Mouse (Mus musculus) embryo, embryonic 9.5 days (tissue): Measurements from ENCODE around the gene Mylk.

Source experiments
- DNase-seq: peaks from one replicate; pipeline ENCODE4 v3.0.0-alpha.2; 2017; ENCODE audit errors: extremely low spot score

Mylk gene

GRCm38 (mm10) chr16:34941915-34942314 lies 196.9 kb downstream of the Mylk start:
- DNase-seq, result no peak

GRCm38 (mm10) chr16:34946301-34946700 lies 201.3 kb downstream of the Mylk start:
- no peak for DNase-seq

DNA sequence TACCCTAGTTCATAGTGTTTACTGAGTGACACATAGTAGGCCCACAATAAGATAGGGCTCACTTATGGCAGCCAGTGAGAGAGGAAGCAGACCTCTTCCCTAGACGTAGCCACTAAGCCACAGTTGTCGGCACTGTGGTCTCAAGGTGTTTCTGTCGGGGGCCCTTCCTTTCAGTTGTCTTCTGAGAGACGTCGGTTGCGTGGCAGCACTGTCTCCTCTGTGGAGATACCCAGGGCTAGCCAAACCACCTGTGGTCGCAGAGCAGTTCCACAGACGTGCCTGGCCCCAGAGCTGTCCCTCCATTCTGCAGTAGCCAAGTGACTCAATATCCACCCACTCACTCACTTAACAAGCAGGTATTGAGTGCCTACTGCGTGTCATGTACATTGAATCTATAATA lies 205.9 kb downstream of the Mylk start:
- DNase-seq, result no peak

DNA sequence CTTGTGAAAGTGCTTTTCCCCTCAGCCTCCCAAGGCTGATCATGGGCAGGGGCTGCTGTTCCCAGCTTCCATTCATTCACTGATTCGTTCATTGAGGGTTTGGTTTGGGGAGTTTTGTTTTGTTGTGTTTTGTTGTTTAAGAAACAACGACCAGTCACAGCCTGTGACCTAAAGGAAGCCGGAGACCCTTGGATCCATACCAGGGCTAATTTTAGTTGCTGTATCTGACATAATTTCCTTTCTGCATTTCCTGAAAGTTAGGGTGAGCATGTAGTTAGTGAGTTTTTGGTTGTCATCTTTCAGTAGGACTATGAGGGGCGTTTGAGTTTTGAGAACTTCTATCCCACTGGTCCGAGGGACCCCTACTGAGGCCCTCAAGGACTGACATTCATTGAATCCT lies 207.2 kb downstream of the Mylk start:
- no peak for DNase-seq

DNA sequence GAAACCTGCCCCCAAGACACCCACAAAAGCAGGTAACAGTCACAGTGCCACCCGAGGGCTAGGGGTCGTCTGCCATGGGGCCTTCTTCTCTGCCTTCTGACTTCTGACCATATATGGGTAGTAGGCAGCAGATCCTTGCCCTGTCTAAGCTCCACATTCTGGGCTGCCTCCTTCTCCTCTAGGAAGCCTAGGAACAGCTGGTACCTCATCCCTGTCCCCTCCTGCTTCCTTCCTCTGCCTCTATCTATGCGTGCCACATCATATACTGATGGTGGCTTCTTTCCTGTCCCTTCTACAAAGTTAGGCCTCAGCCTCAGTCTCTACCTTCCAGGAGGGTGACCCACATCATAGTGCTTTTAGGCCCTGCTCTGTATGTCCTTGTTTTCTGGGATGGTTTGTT lies 207.8 kb downstream of the Mylk start:
- no peak for DNase-seq

DNA sequence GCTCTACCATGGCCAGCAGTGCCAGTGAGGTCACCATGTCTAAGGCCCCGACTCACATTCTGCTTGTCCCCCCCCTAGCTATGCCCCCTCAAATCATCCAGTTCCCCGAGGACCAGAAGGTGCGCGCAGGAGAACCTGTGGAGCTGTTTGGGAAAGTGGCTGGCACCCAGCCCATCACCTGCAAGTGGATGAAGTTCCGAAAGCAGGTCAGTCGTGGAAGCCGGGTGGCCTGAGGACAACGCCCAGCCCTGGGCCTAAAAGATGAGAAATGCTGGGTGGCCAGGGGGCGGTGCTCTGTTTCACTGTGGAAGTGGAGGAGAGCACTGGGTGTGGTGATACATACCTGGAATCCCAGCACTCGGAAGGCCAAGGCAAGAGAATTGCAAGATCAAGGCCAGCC lies 208.5 kb downstream of the Mylk start:
- DNase-seq, result no peak

DNA sequence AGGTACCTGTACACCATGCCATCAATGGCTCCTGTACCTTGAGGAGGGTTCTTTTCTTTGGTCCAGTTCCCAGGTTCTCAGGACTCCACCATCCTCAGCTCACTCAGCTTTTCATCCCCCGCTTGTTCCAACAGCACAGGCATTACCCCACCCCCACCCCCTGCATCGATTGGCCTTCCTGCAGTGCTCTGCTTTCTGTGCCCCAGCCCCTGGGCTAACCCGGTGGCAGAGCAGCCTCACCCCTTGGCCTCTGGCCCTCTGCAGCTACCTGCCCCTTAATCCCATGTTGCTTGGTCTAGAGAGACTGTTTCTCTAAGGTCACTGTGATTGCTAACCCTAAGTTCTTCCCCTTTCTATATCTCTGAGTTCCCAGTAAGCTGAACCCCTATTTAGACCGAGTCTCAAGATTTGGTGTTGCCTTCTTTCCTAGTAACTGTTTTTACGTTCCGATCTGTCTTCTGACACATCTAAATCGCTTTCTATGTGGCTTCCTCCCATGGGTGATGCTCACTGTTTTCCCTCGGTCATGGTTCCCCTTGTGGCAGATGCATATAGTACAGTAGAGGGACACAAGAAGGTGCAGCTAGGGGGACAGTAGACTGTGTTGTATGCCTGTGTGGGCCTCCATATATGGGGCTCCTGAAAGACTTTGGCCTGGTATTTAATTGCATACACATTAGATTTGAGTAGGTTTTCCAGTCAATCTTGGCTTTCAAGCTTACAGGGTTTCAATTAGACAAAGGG lies 212.6 kb downstream of the Mylk start:
- DNase-seq, result no peak

DNA sequence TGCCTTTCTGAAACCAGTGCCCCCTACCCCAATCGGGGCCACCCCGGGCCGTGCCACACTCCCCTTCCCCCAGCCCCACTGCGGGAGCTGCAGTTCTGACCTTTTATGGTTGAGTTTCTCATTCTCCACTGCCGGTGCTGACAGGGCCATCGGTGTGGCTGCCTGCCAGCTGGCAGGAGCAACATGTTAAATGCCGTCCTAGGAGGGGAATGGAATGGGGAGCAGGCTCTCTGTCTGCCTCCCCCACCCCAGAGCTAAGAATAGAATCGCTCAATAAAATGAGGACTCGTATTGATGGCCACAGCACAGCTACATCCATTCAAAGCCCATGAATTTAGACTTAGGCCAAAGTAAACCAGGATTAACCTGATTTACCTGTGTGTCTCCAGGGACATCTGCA lies 213.7 kb downstream of the Mylk start:
- DNase-seq, result no peak

DNA sequence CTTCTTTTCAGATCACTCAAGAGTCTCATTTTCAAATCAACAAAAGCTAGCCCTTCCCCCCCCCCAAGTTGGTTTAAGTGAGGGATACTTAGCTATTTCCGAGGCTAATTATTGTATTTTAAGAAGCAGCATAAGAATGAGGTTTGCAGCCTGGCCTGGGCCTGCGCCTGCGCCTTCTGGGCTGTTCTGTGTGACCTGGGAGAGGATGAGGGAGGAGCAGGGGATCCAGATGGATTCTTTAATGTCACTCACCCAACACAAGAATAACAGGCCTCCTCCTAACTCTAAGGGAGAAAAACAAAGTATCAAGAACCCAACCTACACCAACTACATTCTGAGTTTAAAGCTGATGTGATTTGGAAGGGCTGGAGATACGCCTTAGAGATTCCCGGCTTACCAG lies 214.3 kb downstream of the Mylk start:
- no peak for DNase-seq

DNA sequence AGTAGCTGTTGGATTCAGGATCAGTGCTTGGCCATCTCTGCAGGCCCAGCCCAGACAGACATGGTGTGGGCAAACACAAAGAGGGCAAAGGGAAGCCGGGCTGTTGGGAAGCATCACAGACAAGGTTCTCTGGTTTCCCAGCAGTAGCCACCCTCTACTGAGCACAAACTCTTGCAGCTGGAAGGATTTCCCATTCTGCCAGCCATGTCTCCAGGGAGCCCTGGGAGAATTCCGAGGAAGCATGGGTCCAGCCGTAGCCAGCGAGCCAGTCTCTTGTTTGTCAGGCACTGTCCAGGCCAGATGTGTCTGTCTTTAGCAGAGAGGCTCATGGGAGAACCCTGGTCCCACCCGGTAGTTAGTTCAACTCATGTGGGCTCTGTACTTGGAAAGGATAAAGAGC lies 215.2 kb downstream of the Mylk start:
- DNase-seq, result no peak

DNA sequence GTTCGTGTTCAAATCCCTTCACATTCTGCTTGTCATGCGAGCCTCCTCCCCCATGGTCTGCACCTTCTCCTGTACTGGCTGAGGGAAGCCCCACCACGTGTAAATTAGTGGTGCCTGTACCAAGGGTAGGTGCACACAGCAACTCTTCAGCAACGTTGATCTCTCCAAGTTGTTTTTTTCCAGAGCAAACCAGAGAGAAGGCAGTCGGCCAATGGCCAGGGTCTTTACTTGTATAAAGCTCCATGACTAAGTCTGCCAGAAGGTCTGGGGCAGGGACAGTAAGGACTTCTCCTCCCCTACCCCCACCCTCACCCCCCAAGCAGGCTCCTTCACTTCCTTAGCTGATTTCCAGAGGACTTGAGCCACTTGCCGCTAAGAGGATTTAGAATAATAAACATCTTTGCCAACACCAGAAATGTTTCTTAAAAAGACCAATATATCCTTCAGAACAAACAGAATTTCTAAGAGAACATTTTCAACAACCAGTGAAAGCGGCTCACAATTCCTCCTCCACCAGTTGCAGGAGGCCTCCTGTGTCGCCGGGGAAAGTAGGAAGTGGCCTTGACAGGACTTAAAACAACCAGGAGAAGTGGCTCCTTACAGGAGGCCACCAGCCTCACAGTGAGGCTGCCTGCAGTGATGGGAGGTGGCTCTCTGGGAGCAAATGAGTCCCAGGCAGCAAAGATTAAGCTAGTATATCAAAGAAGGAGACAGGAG lies 216.0 kb downstream of the Mylk start:
- no peak for DNase-seq

DNA sequence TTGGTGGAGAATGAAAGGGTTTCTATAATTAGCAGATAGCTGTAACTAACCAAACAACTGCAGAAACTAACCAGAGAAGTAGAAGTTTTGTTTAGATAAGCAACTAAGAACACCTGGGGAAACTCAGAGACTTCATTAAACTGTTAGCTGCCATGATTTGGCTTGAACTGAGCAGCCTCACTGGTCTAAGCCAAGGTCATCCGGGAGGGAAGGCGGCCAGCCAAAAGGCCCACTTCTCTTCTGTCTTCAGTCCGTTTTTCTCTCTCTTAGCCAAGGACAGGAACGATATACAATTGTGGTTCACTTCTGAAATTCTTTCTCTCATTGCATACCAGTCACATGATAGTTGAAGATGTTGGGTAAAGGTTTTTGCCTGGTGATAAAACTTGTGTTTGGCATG lies 217.3 kb downstream of the Mylk start:
- no peak for DNase-seq

DNA sequence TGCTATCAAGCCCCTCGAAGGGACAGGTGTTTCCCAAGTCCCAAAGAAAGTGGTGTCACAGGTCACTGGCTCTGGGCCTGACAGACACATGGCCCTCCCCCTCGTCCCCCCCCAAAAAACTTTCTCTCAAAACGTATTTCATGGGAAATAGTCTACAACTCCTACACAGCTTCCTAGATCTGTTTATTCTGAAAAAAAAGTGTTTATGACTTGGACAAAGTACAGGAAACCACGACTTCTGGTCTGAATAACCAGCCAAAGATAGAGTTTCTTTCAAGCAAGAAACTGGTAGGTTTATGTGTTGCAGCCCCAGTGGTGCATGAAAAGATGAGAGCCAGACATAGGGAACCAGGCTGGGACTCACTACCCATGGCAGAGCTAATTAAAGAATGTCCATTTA lies 218.0 kb downstream of the Mylk start:
- no peak for DNase-seq

DNA sequence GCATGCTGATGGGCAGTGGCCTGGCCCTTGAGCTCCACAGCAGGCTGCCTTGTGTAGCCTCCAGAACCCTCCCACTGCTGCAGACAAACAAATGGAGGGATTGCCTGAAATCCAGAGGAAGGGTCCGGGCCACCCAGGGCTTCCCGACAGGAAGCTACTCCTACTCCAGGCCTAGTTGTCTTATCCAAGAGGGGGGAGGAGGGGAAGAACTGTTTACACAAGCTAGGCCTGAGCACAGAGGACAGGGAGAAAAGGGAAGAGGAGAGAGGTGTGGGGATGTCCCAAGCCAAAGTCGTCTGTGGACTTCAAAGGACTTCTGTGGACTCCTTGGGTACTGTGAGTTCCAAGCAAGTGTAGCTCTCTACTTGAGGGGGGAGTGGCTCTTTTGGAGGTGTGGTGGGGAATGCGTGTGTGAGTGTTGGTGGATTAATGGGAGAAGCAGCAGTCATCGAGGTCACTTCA lies 221.6 kb downstream of the Mylk start:
- DNase-seq, result no peak

DNA sequence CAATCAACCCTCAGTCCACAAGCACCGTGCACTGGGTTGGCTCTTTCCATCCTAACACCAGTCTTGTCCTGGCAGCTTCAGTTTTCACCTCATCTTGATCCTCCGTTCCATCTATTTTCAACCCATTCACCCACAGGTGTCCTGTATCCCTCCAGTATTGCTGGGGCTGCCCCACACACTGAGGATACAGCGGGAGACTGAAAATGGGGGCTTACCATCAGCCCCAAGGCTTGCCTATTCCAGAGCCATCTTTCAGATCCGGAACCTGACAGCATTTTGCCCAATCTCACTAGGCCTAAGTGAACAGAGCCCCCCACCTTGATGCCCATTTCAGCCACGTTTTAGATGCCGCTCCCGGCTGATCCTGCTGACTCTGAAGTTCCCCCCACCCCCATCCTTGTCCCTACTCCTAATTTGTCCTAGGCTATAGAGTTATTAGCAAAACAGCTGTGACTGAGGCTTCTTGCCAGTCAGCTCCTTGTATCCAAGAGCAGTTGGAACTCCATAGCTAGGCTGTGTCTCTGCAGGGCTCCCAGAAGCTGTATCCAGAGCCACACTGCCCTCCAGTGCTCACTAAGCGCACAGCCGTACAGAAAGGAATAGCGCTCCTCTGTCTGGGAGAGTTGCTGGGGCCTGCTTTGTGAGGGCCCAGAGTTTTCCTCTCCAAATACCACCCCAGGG lies 222.2 kb downstream of the Mylk start:
- DNase-seq, result peak; percentile 66

DNA sequence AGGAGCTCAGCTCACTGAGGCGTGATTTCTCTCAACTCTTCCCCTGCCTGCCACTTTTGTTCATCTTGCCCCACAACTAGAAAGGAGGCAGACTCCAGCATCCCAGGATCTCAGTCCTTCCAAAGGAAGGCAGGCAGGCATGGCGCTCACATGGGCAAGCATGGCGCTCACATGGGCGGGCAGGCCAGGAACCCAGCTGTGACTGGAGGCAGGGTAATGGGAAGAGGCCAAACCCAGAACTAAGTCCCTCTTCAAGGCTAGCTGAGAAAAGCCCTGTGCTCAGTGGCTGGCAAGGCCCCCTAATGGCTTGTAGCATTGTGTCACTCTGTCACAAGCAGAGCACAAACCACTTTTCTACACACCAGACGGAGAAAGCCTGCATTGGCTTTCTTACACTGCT lies 223.2 kb downstream of the Mylk start:
- DNase-seq, result no peak

- no peak for DNase-seq
These were observed 227.5 kb downstream of the Mylk start for GRCm38 (mm10) chr16:34972471-34972870.

- DNase-seq, result no peak
These were observed 230.5 kb downstream of the Mylk start for GRCm38 (mm10) chr16:34975544-34975943.

DNA sequence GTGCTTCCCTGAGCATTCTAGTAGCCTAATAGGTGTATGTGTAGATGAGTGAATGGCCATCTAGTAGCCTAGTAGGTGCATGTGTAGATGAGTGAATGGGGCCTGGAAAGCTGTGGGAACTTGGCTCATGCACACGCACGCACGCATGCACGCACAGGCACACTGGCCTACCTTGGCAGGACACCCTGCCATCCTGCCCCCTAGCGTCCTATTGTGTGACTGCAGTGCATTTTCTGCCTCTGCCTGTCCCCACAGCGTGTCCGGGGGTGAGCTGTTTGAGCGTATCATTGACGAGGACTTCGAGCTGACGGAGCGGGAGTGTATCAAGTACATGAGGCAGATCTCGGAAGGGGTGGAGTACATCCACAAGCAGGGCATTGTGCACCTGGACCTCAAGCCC lies 231.6 kb downstream of the Mylk start:
- no peak for DNase-seq

DNA sequence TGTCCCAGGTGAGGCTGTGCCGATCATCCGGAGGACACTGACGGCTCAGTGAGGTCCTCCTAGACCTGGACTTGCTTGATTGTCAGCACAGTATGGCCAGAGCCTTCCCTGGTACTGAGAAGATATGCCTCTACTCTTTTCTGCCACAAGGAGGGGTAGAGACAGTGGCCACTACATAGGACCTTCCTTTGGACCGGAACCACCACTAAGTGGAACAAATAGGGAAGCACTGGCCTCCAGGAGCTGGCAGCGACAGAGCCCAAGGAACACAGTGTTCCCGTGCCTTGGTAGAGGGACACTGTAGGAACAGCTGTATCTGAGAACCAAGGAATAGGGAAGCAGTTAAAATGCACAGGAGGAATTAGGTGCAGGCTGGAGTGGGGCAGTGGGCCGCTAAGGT lies 233.0 kb downstream of the Mylk start:
- no peak for DNase-seq

DNA sequence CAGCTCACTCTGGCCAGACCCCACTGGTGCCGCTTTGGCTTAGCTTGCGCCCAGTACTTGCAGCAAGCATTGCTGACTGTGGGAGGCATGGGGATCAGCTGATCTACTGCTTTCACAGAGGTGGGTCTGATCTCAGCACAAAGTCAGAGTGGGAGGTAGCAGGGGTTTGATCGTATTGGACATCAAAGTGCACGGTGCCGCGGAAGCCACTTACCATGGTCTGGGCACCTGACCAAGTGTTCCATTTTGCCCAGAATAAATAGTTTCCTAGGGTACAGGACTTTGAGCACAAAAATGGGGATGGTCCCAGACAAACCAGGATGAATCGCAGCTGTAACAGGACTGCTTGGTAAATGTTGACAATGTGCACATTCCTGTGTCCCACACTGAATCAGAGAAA lies 236.0 kb downstream of the Mylk start:
- no peak for DNase-seq

- peak; percentile 18 for DNase-seq
These were observed 239.4 kb downstream of the Mylk start for GRCm38 (mm10) chr16:34984203-34985030.
